Mouse (Mus musculus): Measurements from ENCODE around the gene Chid1.

GRCm38 (mm10) chr7:141482531-141483024 lies 57.1 kb downstream of the Chid1 start:
- TF ChIP-seq POLR2A (IDR thresholded peaks at IDR 0.05; ENCODE audit: insufficient read length, low read depth): no peak
- TF ChIP-seq E2F4 (IDR thresholded peaks at IDR 0.05; ENCODE audit: insufficient read depth): no peak
- TF ChIP-seq CEBPB (IDR thresholded peaks at IDR 0.05; ENCODE audit: insufficient read depth, poor library complexity, severe bottlenecking): no peak
- no peak for TF ChIP-seq POLR2AphosphoS2 (IDR thresholded peaks at IDR 0.05; ENCODE audit: insufficient read length, low read depth)
- no peak for TF ChIP-seq TCF12 (IDR thresholded peaks at IDR 0.05; ENCODE audit: insufficient read depth, poor library complexity, severe bottlenecking)
- no peak for TF ChIP-seq MAX (IDR thresholded peaks at IDR 0.05; ENCODE audit: low read depth)

Measured in myocyte (in vitro differentiated cells).